Mouse (Mus musculus): ENCODE data around the gene Olfr945.

Olfr945 gene

DNA sequence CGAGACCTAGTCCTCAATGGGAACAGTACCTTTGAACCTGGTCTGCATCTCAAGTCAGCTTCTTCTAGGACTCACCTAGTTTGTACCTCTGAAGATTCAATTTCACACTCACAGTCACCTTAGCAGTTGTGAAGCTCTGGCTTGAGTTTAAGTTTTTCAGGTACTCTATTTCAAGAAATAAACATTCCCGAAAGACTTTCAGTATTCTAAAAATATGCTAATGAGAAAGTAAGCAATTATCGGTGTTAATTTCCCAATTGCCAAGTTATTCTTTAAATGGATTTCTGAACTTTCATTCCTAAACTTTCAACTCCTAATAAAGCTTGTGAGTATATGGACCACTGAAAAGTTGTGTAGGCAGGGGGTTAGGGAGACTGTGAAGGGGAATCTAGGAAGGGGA is at the start of gene Olfr945:
Olfr945 (minus strand) TSS at position 101 of the 400 bp plus-strand sequence.
- no peak for DNase-seq

DNA sequence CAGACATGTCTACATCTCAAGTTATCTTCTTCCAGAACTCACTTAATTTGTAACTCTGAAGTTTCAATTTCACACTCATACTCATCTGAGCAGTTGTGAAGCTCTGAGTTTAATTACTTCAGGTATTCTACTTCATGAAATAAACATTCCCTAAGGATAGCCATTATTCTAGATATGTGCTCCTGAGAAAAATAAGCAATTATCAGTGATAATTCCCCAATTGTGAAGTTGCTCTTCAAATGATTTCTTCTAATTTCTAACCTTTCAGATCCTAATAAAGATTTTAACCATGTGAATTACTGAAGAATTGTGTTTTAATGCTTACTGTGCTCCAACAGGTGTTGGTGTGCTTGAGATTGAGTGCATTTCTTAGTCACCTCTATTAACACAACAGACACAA is 49.3 kb upstream of the Olfr945 start, which contains the start of gene Olfr948:
Olfr948 (minus strand) TSS at position 101 of the 400 bp plus-strand sequence.
- no peak for DNase-seq

DNA sequence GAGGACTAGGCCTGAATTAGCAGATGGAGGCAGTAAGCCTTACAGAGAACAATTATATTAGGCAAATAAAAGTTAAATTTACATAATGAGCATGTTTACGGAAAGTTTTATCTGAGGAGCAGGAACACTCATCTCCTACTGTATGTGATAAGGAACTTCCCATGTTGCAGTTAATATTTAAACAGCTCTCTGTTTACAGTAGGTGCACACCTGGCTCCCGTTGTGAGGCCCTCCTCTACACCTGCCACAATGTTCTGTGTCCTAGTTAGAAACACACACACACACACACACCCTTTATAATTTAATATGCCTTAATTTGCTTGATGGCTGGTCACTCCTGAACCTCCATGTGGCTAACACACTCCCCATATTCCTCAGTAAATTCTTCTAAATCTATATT is 10.5 kb upstream of the Olfr945 start:
- no peak for DNase-seq

DNA sequence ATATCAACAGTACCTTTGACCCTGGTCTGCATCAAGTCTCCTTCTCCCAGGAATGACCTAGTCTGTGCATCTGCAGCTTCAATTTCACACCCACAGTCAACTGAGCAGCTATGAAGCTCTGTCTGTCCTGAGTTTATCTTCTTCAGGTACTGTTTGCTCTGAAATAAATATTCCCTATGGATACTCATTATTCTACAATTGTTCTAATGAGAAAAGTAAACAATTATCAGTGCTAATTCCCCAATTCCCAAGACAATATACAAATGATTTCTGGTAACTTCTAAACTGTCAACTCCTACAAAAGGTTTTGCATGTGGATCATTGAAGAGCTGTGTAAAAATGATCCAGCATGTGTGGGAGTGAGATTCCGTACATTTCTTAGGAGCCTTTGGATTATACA is 26.7 kb downstream of the Olfr945 start, which contains the start of gene Olfr1537:
Olfr1537 (minus strand) TSS at position 101 of the 400 bp plus-strand sequence.
- no peak for DNase-seq

All from thymus, adult 18-20 months (tissue).